Mouse (Mus musculus): ENCODE data around the gene Pianp. TPM values are rescaled to one million over a fixed set of nuclear protein-coding genes. Genes with fewer than 3 reads are reported as not detected.

Pianp gene
- 0.89 TPM for total RNA-seq (2023)

DNA sequence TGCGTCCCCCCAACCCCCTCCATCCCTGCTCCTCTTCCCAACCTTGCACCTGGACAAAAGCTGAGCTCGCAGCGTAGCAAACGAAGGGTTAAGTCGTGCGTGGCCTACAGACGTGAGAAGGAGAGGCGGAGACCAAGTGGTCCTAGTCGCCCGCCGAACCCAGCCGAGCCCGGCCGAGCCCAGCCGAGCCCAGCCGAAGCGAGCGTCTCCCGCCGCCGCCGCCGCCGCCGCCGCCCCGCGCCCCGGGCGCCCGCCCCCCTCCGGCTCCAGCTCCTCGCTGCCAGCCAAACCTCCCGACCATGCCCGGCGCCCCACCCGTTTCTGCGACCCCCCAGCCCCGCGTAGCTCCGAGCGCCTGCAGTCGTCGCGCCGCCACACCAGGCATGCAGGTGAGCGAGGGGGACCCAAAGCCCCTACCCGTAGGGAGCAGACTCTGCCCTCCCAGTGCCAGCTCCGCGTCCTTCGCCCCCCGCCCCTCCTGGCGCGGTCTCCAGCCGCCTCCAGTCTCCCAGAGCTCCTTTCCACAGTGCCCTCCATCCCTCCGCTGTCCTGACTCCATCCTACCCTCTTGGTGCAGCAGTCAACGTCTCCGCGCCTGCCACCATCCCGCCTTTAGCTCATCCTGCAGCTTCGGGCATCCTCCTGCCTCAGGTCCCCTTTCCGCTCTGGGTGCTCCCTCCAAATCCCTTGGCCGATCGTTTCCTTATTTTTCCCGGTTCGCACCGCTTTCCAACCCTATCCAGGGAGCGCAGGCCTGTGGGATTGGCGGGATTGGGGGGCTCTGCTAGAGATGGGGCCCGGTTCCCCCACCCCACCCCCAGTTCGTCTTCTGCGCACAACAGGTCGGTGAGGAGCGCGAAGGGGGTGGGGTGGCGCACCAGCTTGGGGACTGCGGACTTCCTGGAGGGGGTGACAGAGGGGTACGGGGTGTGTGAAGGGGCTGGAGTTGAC, at the start of gene Pianp:
Gene Pianp, plus strand, starts transcription at position 144 of the 951 bp plus-strand sequence.

DNA sequence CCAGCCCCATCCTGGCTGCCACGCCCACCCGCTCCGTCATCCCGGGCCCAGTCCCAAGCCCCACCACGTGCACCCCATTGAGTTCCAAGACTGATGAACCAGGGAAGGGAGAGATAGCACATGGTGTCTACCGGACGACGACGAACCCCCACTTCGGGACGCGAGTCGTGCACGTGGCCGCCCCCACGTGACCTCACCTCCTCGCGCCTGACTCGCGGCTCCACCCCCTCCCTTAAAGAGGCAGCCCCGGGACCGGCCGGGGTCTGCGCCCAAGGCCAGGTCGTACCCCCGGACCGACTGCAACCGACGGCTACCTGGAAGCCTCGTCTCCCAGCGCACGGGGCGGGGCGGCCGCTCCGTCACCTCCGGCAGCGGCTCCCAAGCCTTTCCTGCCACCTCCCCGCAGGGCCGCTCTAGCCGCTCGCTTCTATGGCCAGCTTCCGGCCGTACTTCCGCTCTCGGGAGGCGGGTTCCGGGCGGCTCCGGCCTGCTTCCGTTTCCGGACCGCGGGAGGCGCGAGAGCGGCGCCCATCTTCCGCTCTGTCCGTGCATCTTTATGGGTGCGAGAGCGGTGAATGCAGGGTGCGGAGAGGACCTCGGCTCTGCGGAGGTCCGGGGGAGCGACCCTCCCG, 31.3 kb upstream of the Pianp start, which contains the start of gene Cops7a:
Gene Cops7a, minus strand, starts transcription at position 451 of the 632 bp plus-strand sequence.

DNA sequence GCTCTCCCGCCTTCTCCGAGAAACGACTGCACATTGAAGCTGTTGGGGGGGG, 12.5 kb downstream of the Pianp start, which contains the start of gene Zfp384:
Gene Zfp384, plus strand, starts transcription at position 17 of the 52 bp plus-strand sequence.

DNA sequence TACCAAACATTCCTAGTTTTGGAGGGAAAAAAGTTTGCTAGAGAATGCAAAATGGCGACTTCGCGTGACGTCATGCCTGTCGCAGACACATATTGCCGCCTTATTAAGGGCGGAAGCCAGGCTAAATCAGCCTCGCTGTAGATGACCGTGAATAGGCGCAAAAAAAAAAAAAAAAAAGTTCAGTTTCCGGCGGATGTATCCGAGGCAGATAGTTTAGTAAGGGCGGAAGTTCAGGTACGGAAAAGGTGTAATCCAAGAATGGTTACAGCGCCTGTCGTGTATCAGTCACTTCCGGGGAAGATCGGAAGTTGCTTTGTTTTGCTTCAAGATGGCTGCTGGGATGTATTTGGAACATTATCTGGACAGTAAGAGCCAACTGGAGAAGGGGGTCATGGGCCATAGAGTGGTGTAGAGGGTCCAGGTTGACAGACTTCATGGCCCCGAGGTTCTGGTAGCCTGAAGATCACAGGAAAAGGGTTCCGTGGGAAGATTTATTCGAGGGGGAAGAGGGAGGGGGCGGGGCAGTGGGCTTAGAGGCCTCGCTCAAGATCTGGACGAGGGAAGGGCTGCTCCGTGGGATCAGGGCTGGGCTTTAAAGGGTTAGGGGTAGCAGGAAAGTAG, 43.1 kb downstream of the Pianp start, which contains the start of gene Ing4:
Gene Ing4, plus strand, starts transcription at position 228 of the 621 bp plus-strand sequence.

DNA sequence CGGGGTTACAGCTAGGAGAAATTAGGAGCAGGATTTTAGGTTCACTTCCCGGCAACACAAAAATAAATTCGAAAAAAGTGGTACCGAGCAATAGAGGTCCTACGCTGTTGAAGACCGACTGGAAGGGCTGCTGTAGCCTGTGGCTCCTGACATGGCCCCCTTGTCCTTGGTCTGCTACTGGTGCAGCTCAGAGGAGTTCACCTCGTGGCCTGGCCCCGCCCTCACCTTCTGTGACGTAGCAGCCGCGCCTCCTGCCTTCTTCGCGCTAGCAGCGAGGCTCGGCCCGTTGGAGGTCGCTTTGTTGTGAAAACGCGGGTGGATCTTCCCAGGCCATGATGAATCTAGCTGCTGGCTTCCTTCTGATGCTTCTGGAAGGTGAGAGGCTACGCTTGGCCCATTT, 53.2 kb downstream of the Pianp start, which contains the start of gene Acrbp:
Gene Acrbp, plus strand, starts transcription at position 12 of the 400 bp plus-strand sequence.

Other genes with a start within 250 kb of the Pianp start
- 1.5 TPM for gene Gm45234, start 240.7 kb upstream of the Pianp start, total RNA-seq (2023)
- gene Atn1, start 240.2 kb upstream of the Pianp start, total RNA-seq (2023): 188 TPM
- gene Eno2, start 227.0 kb upstream of the Pianp start, total RNA-seq (2023): 2.7 TPM
- 10.8 TPM for gene Lrrc23, start 217.0 kb upstream of the Pianp start, total RNA-seq (2023)
- 3.6 TPM for gene Spsb2, start 188.0 kb upstream of the Pianp start, total RNA-seq (2023)
- gene Tpi1, start 182.4 kb upstream of the Pianp start, total RNA-seq (2023): 31.2 TPM
- 58.0 TPM for gene Usp5, start 167.2 kb upstream of the Pianp start, total RNA-seq (2023)
- gene Cdca3, start 167.1 kb upstream of the Pianp start, total RNA-seq (2023): 1.8 TPM
- gene Gnb3, start 156.4 kb upstream of the Pianp start, total RNA-seq (2023): not detected
- 1.0 TPM for gene P3h3, start 138.9 kb upstream of the Pianp start, total RNA-seq (2023)
- gene Gpr162, start 132.7 kb upstream of the Pianp start, total RNA-seq (2023): 2.3 TPM
- gene Cd4, start 108.5 kb upstream of the Pianp start, total RNA-seq (2023): 458 TPM
- gene Lag3, start 85.0 kb upstream of the Pianp start, total RNA-seq (2023): 1.6 TPM
- 75.5 TPM for gene Ptms, start 76.6 kb upstream of the Pianp start, total RNA-seq (2023)
- 86.9 TPM for gene Mlf2, start 65.3 kb upstream of the Pianp start, total RNA-seq (2023)
- 35.8 TPM for gene Cops7a, start 31.2 kb upstream of the Pianp start, total RNA-seq (2023)
- gene Zfp384, start 12.5 kb downstream of the Pianp start, total RNA-seq (2023): 88.6 TPM
- gene Ing4, start 43.1 kb downstream of the Pianp start, total RNA-seq (2023): 73.3 TPM
- gene Acrbp, start 53.0 kb downstream of the Pianp start, total RNA-seq (2023): 12.8 TPM
- 16.1 TPM for gene Lpar5, start 71.2 kb downstream of the Pianp start, total RNA-seq (2023)
- gene Chd4, start 99.3 kb downstream of the Pianp start, total RNA-seq (2023): 314 TPM
- 41.2 TPM for gene Nop2, start 135.2 kb downstream of the Pianp start, total RNA-seq (2023)
- 37.3 TPM for gene Iffo1, start 148.5 kb downstream of the Pianp start, total RNA-seq (2023)
- 424 TPM for gene Gapdh, start 169.8 kb downstream of the Pianp start, total RNA-seq (2023)
- gene Ncapd2, start 195.0 kb downstream of the Pianp start, total RNA-seq (2023): 30.5 TPM
- 21.1 TPM for gene Mrpl51, start 195.1 kb downstream of the Pianp start, total RNA-seq (2023)
- 134 TPM for gene Vamp1, start 218.9 kb downstream of the Pianp start, total RNA-seq (2023)
- gene Tapbpl, start 235.2 kb downstream of the Pianp start, total RNA-seq (2023): 29.8 TPM
- gene Cd27, start 240.3 kb downstream of the Pianp start, total RNA-seq (2023): 248 TPM

All from CD4-positive naive resting alpha-beta T cell, adult 57 days (primary cell).